Mouse (Mus musculus) mouse trophoblast stem cell (cell line): Measurements from ENCODE around the gene Zfp655.
"Not testable (repeated sequence)": the region's sequence is repeated elsewhere in the genome, so short reads cannot be mapped to it uniquely, and the experiment has no call there.

Source experiments
- in situ Hi-C, 2 experiments: fragments of 300-500 bp; cut with MseI, MboI; formaldehyde crosslinking; loops; 2 replicates in 1 of 2; 3 replicates in 1 of 2; pipeline ENCODE4 v1.15.1; 2025

The Zfp655 gene

GRCm38 (mm10) chr5:145219981-145220380 is 11.5 kb upstream of the Zfp655 start:
- in situ Hi-C loops, result loop anchor here in 1 of 2 experiments (10.0 kb wide), 1 partner anchor 145 kb away; no protein-coding TSS in a partner anchor

- in situ Hi-C loops, result no loop called here
Observed at GRCm38 (mm10) chr5:145222840-145223239, 8.7 kb upstream of the Zfp655 start.

GRCm38 (mm10) chr5:145223395-145223794 is 8.1 kb upstream of the Zfp655 start:
- in situ Hi-C loops, result no loop called here

- in situ Hi-C loops, result no loop called here
Observed at GRCm38 (mm10) chr5:145226453-145226852, 5.1 kb upstream of the Zfp655 start.

GRCm38 (mm10) chr5:145229283-145229682 is 2.2 kb upstream of the Zfp655 start:
- in situ Hi-C loops, result not testable (repeated sequence)

GRCm38 (mm10) chr5:145230641-145231040 is 874 bp upstream of the Zfp655 start:
- in situ Hi-C loops, result no loop called here

GRCm38 (mm10) chr5:145231893-145232411 is 437 bp downstream of the Zfp655 start:
- in situ Hi-C loops, result no loop called here

- in situ Hi-C loops, result no loop called here
Observed at GRCm38 (mm10) chr5:145234636-145235035, 3.1 kb downstream of the Zfp655 start.

GRCm38 (mm10) chr5:145249520-145249919 is 18.0 kb downstream of the Zfp655 start:
- in situ Hi-C loops, result no loop called here

GRCm38 (mm10) chr5:145273568-145273967 is 42.1 kb downstream of the Zfp655 start:
- in situ Hi-C loops, result not testable (repeated sequence)

- in situ Hi-C loops, result no loop called here
Observed at GRCm38 (mm10) chr5:145279948-145280347, 48.4 kb downstream of the Zfp655 start.

- in situ Hi-C loops, result no loop called here
Observed at GRCm38 (mm10) chr5:145280371-145281143, 49.0 kb downstream of the Zfp655 start, which contains the start of gene Zscan25. Gene Zscan25 (plus strand): TSS chr5:145280500.

GRCm38 (mm10) chr5:145288382-145288781 is 56.9 kb downstream of the Zfp655 start:
- in situ Hi-C loops, result no loop called here

GRCm38 (mm10) chr5:145290697-145291096 is 59.2 kb downstream of the Zfp655 start:
- in situ Hi-C loops, result no loop called here

- in situ Hi-C loops, result no loop called here
Observed at GRCm38 (mm10) chr5:145292398-145292797, 60.9 kb downstream of the Zfp655 start.
